Mouse (Mus musculus) brain, embryonic 14.5 days (tissue): ENCODE results near the gene Grasp.

Experiments
- CTCF ChIP-seq: fragments of 200-500 bp; IDR thresholded peaks from 2 replicates; pipeline ENCODE4 v1.5.1; 2012; ENCODE audit warnings: inconsistent platforms, mild to moderate bottlenecking, moderate library complexity, borderline replicate concordance; ENCODE audit not compliant: insufficient read depth, insufficient read length; ENCODE audit errors: extremely low read depth
- POLR2A ChIP-seq: fragments of 200-500 bp; IDR thresholded peaks from 2 replicates; pipeline ENCODE4 v1.6.1; 2012; ENCODE audit warnings: mild to moderate bottlenecking, inconsistent platforms, borderline replicate concordance; ENCODE audit not compliant: poor library complexity, insufficient read depth, insufficient read length, severe bottlenecking; ENCODE audit errors: extremely low read depth

- TF ChIP-seq CTCF (no peak), POLR2A (no peak)
Measured at GRCm38 (mm10) chr15:101193971-101194370, 30.0 kb upstream of the Grasp start.
